25 mouse cellular contexts compared by ENCODE assay signal in the genomic region with DNA sequence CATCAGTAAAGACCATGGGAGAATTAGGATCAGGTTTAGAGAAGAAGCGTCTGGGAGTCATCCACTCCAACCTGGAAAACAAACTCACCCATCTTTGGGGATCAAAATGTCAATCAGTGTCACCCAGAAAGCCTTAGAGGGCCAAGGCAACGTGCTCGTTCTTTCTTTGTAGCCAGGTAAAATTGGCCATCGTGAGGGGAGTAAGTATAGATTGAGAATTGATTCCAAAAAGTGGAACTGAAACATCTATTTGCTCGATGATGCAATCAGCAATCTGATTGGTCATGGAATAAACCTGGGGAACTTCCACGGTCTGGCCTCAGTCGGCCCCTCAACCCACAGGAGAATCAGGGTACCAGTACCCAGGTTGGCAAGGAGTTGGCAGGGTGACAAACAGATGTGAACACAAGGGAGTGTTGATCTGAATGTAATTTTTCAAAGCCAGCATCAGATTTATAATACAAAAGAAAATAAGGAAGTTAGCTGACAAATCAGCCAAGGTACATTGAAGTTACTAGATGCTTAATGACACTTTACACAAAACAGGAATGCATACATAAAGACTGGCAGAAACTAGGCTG. TPM values are rescaled to one million over a fixed set of nuclear protein-coding genes. Genes with fewer than 3 reads are reported as not detected.
DNase-seq lines count a peak whose midpoint lies in the region; ATAC-seq and TF ChIP-seq lines count a peak whose summit lies in the region.
"Had no signal": no experiment of that assay in that cellular context is flagged by ENCODE, and none has a peak within 500 bp of the region (broad histone marks: within the 10 kb centered on the region; RNA-seq: fewer than 3 reads in every experiment).

No protein-coding gene starts in this region.

- H3K36me3 ChIP-seq in forebrain, embryonic 11.5 days (ENCODE audit: control insufficient read depth, insufficient read depth, low read length): no peaks in the 10 kb centered on the region
- peaks cover 7% of the 10 kb centered on the region; the same call in 1 of the 2 replicates for H3K36me3 ChIP-seq in forebrain, embryonic 14.5 days (ENCODE audit: control insufficient read depth, insufficient read depth, low read length)
- peaks cover 28% of the 10 kb centered on the region for H3K36me3 ChIP-seq in liver, embryonic 12.5 days
- no peaks in the 10 kb centered on the region; the same call in 1 of the 2 replicates for H3K36me3 ChIP-seq in liver, postnatal 0 days (replicated peaks; ENCODE audit: insufficient read depth, low read length)
- peaks cover 11% of the 10 kb centered on the region for H3K36me3 ChIP-seq in liver, embryonic 13.5 days
- H3K36me3 ChIP-seq: forebrain, embryonic 15.5 days; heart, embryonic 15.5 days had no signal

- no peak overlapping the region for H3K4me3 ChIP-seq in forebrain, embryonic 11.5 days (ENCODE audit: low read depth, low read length)
- H3K4me3 ChIP-seq in forebrain, embryonic 14.5 days (ENCODE audit: low read depth, low read length): no peak overlapping the region
- no peak overlapping the region for H3K4me3 ChIP-seq in liver, embryonic 12.5 days
- H3K4me3 ChIP-seq in liver, postnatal 0 days (ENCODE audit: low read depth, low read length): no peak overlapping the region
- H3K4me3 ChIP-seq in liver, embryonic 13.5 days (replicated peaks): no peak overlapping the region
- H3K4me3 ChIP-seq: forebrain, embryonic 10.5 days; forebrain, embryonic 15.5 days; heart, embryonic 12.5 days; heart, embryonic 15.5 days; hindbrain, embryonic 10.5 days; hindbrain, embryonic 13.5 days had no signal

- TF ChIP-seq CTCF in liver, postnatal 0 days (IDR thresholded peaks at IDR 0.05; ENCODE audit: low read depth): no peak

- no peaks in the 10 kb centered on the region for H3K4me1 ChIP-seq in forebrain, embryonic 11.5 days (replicated peaks; ENCODE audit: control insufficient read depth, insufficient read depth, low read length)
- H3K4me1 ChIP-seq in forebrain, embryonic 14.5 days (ENCODE audit: control insufficient read depth, insufficient read depth, low read length): no peaks in the 10 kb centered on the region
- H3K4me1 ChIP-seq in liver, embryonic 12.5 days: peaks cover 21% of the 10 kb centered on the region
- no peaks in the 10 kb centered on the region for H3K4me1 ChIP-seq in liver, postnatal 0 days (ENCODE audit: insufficient read depth)
- H3K4me1 ChIP-seq in liver, embryonic 13.5 days (replicated peaks): peaks cover 29% of the 10 kb centered on the region
- H3K4me1 ChIP-seq: forebrain, embryonic 10.5 days; forebrain, embryonic 15.5 days; heart, embryonic 12.5 days; heart, embryonic 15.5 days; hindbrain, embryonic 10.5 days; hindbrain, embryonic 13.5 days had no signal

- H3K27me3 ChIP-seq in forebrain, embryonic 11.5 days (ENCODE audit: control insufficient read depth, insufficient read depth, low read length): no peaks in the 10 kb centered on the region
- H3K27me3 ChIP-seq in forebrain, embryonic 14.5 days (replicated peaks; ENCODE audit: control insufficient read depth, insufficient read depth, low read length): no peaks in the 10 kb centered on the region
- H3K27me3 ChIP-seq in liver, embryonic 12.5 days (replicated peaks): no peaks in the 10 kb centered on the region
- no peaks in the 10 kb centered on the region for H3K27me3 ChIP-seq in liver, postnatal 0 days (ENCODE audit: insufficient read depth, low read length)
- H3K27me3 ChIP-seq in liver, embryonic 13.5 days: no peaks in the 10 kb centered on the region
- H3K27me3 ChIP-seq: forebrain, embryonic 15.5 days; heart, embryonic 12.5 days; heart, embryonic 15.5 days; hindbrain, embryonic 13.5 days; Patski had no signal

- H3K27ac ChIP-seq in forebrain, embryonic 11.5 days (ENCODE audit: low read depth, low read length): no peak overlapping the region
- no peak overlapping the region for H3K27ac ChIP-seq in forebrain, embryonic 14.5 days (ENCODE audit: low read depth, low read length)
- H3K27ac ChIP-seq in liver, embryonic 12.5 days: peak overlapping the region; percentile 45; the same call in 1 of the 2 replicates
- H3K27ac ChIP-seq in liver, postnatal 0 days (ENCODE audit: low read depth): no peak overlapping the region
- H3K27ac ChIP-seq in liver, embryonic 13.5 days: peak overlapping the region; percentile 44; the same call in 1 of the 2 replicates
- H3K27ac ChIP-seq: forebrain, embryonic 10.5 days; forebrain, embryonic 15.5 days; heart, embryonic 15.5 days; hindbrain, embryonic 10.5 days; hindbrain, embryonic 13.5 days had no signal

- DNase-seq in forebrain, embryonic 11.5 days (ENCODE audit: low spot score): peak; percentile 17
- no peak for DNase-seq in forebrain, embryonic 14.5 days (ENCODE audit: low spot score)
- no peak for DNase-seq in liver, postnatal 0 days
- no peak for DNase-seq in liver, embryonic 13.5 days
- DNase-seq in right cerebral cortex, postnatal 36 days (ENCODE audit: low spot score in 2 of 2): no peak
- DNase-seq: adrenal gland, postnatal 10 days; adrenal gland, postnatal 36 days; B cell, adult 2 months; cerebellum, adult 18-20 months; cerebellum, adult 9-10 months; cerebellum, postnatal 14 days; gastrocnemius, postnatal 25 days; heart, postnatal 10 days; heart, postnatal 36 days had no signal

- H3K9ac ChIP-seq in forebrain, embryonic 11.5 days (ENCODE audit: low read length): no peak overlapping the region
- H3K9ac ChIP-seq in forebrain, embryonic 14.5 days (ENCODE audit: low read length): no peak overlapping the region
- no peak overlapping the region for H3K9ac ChIP-seq in liver, embryonic 12.5 days
- H3K9ac ChIP-seq in liver, postnatal 0 days (replicated peaks): no peak overlapping the region
- no peak overlapping the region for H3K9ac ChIP-seq in liver, embryonic 13.5 days
- H3K9ac ChIP-seq: forebrain, embryonic 15.5 days; heart, embryonic 12.5 days; heart, embryonic 15.5 days; hindbrain, embryonic 13.5 days had no signal

- no peak for TF ChIP-seq EP300 in liver, postnatal 0 days (IDR thresholded peaks at IDR 0.05; ENCODE audit: low read depth)

- ATAC-seq in forebrain, embryonic 11.5 days (replicated peaks; ENCODE audit: low FRiP score): no peak
- ATAC-seq in forebrain, embryonic 14.5 days: no peak
- ATAC-seq in liver, embryonic 12.5 days: no peak
- ATAC-seq in liver, postnatal 0 days: no peak
- ATAC-seq in liver, embryonic 13.5 days (ENCODE audit: low read depth): no peak
- ATAC-seq in monocyte, adult 5-6 weeks (replicated peaks; ENCODE audit: insufficient number of reproducible peaks, low FRiP score, low TSS enrichment, poor library complexity, severe bottlenecking): no peak
- ATAC-seq: forebrain, embryonic 15.5 days; hindbrain, embryonic 16.5 days; Patski had no signal

- 97% methylated on average over 7 of the region's 7 CpGs for WGBS in forebrain, embryonic 11.5 days
- over 99% methylated on average over 7 of the region's 7 CpGs for WGBS in forebrain, embryonic 14.5 days
- WGBS in liver, embryonic 12.5 days (ENCODE audit: insufficient replicate concordance): 77% methylated on average over 7 of the region's 7 CpGs
- WGBS in liver, postnatal 0 days (ENCODE audit: insufficient replicate concordance): 82% methylated on average over 7 of the region's 7 CpGs
- 76% methylated on average over 7 of the region's 7 CpGs for whole genome bisulfite sequencing in liver, embryonic 13.5 days (ENCODE audit: insufficient replicate concordance)

- no peak overlapping the region for H3K4me2 ChIP-seq in forebrain, embryonic 11.5 days (ENCODE audit: low read depth, low read length, severe bottlenecking)
- no peak overlapping the region for H3K4me2 ChIP-seq in forebrain, embryonic 14.5 days (ENCODE audit: low read length)
- H3K4me2 ChIP-seq in liver, embryonic 12.5 days: peak overlapping the region; percentile 50
- no peak overlapping the region for H3K4me2 ChIP-seq in liver, postnatal 0 days (ENCODE audit: low read depth, low read length)
- peak overlapping the region; percentile 47; the same call in 1 of the 2 replicates for H3K4me2 ChIP-seq in liver, embryonic 13.5 days
- H3K4me2 ChIP-seq: forebrain, embryonic 15.5 days; heart, embryonic 12.5 days; heart, embryonic 15.5 days; hindbrain, embryonic 13.5 days had no signal

- no peaks in the 10 kb centered on the region for H3K9me3 ChIP-seq in forebrain, embryonic 11.5 days (ENCODE audit: control insufficient read depth, low read length)
- no peaks in the 10 kb centered on the region for H3K9me3 ChIP-seq in forebrain, embryonic 14.5 days (replicated peaks; ENCODE audit: control insufficient read depth, low read length)
- H3K9me3 ChIP-seq in liver, embryonic 12.5 days (replicated peaks): no peaks in the 10 kb centered on the region
- no peaks in the 10 kb centered on the region; the same call in 1 of the 2 replicates for H3K9me3 ChIP-seq in liver, postnatal 0 days (ENCODE audit: low read length)
- H3K9me3 ChIP-seq in liver, embryonic 13.5 days (replicated peaks): no peaks in the 10 kb centered on the region
- H3K9me3 ChIP-seq: forebrain, embryonic 10.5 days; forebrain, embryonic 15.5 days; heart, embryonic 12.5 days; heart, embryonic 15.5 days; hindbrain, embryonic 10.5 days; hindbrain, embryonic 13.5 days had no signal

RNA-seq across cellular contexts. Expression of a gene that starts 25.4 kb away (rescaled TPM):
- 1.4 and 1.6 TPM in 2 replicates for polyA plus RNA-seq in forebrain, embryonic 11.5 days (2014; fragmentation: Nextera tagmentation; extraction: Ambion mirVana)
- 0.74 and 0.89 TPM in 2 replicates for polyA plus RNA-seq in forebrain, embryonic 14.5 days (2014; fragmentation: Nextera tagmentation; extraction: Ambion mirVana)
- 0.43 and 0.45 TPM in 2 replicates for polyA plus RNA-seq in liver, embryonic 12.5 days (2016; fragmentation: Nextera tagmentation; extraction: Ambion mirVana)
- 0.14 and 0.16 TPM in 2 replicates for polyA plus RNA-seq in liver, postnatal 0 days (2015; fragmentation: Nextera tagmentation; extraction: Ambion mirVana)
- polyA plus RNA-seq in liver, embryonic 13.5 days (2015; fragmentation: Nextera tagmentation; extraction: Ambion mirVana): 0.28 and 0.34 TPM in 2 replicates
- total RNA-seq in monocyte, adult 5-6 weeks (2017): 1.0 to 1.8 TPM (median 1.1 TPM) in 3 replicates

RNA-seq across cellular contexts. Expression of a gene that starts 47.7 kb away (rescaled TPM):
- polyA plus RNA-seq in forebrain, embryonic 11.5 days (2014; fragmentation: Nextera tagmentation; extraction: Ambion mirVana): 0.56 and 1.2 TPM in 2 replicates
- 3.6 and 5.3 TPM in 2 replicates for polyA plus RNA-seq in forebrain, embryonic 14.5 days (2014; fragmentation: Nextera tagmentation; extraction: Ambion mirVana)
- polyA plus RNA-seq in liver, embryonic 12.5 days (2016; fragmentation: Nextera tagmentation; extraction: Ambion mirVana): 0.11 and 0.13 TPM in 2 replicates
- 0.20 and 0.76 TPM in 2 replicates for polyA plus RNA-seq in liver, postnatal 0 days (2015; fragmentation: Nextera tagmentation; extraction: Ambion mirVana)
- polyA plus RNA-seq in liver, embryonic 13.5 days (2015; fragmentation: Nextera tagmentation; extraction: Ambion mirVana): 0.07 and 0.17 TPM in 2 replicates
- total RNA-seq in monocyte, adult 5-6 weeks (2017): 5.1 to 21.2 TPM (median 7.0 TPM) in 3 replicates
- total RNA-seq: granulocyte monocyte progenitor cell, adult 5-6 weeks had no signal

Comparison
In these comparisons a context has a peak if more than half of its experiments do, and no peak if none do; other contexts are left out.
1. H3K27ac ChIP-seq: peak in liver, embryonic 12.5 days (single experiment) and liver, embryonic 13.5 days (single experiment); none in forebrain, embryonic 11.5 days (single experiment), forebrain, embryonic 14.5 days (single experiment) and liver, postnatal 0 days (single experiment).
2. H3K4me2 ChIP-seq: peak in liver, embryonic 12.5 days (single experiment) and liver, embryonic 13.5 days (single experiment); none in forebrain, embryonic 11.5 days (single experiment), forebrain, embryonic 14.5 days (single experiment) and liver, postnatal 0 days (single experiment).